Mouse (Mus musculus): ENCODE results near the gene Gm28035.

GRCm38 (mm10) chr2:30240267-30240666 lies at the start of gene Gm28035:
- TF ChIP-seq CTCF (IDR thresholded peaks at IDR 0.05; ENCODE audit: insufficient read depth, low read depth, low read length), result no peak
- TF ChIP-seq POLR2A (IDR thresholded peaks at IDR 0.05; ENCODE audit: insufficient read depth, low read depth, low read length), result no peak

Measured in olfactory bulb, adult 2 months (tissue).